Comparison of ENCODE assay signal across 41 mouse cellular contexts in genomic region chr4:98767134-98768133, GRCm38 (mm10). TPM values are rescaled to one million over a fixed set of nuclear protein-coding genes. Genes with fewer than 3 reads are reported as not detected.
A peak's percentile ranks its signal among the peaks of the same experiment; 100 is the strongest.
DNase-seq lines count a peak whose midpoint lies in the region; ATAC-seq and TF ChIP-seq lines count a peak whose summit lies in the region.
"Had no signal": no experiment of that assay in that cellular context is flagged by ENCODE, and none has a peak within 500 bp of the region (broad histone marks: within the 10 kb centered on the region; RNA-seq: fewer than 3 reads in every experiment).

No protein-coding gene starts in this region.

- H3K4me2 ChIP-seq in intestine, embryonic 14.5 days (ENCODE audit: low read length): no peak overlapping the region
- no peak overlapping the region for H3K4me2 ChIP-seq in intestine, postnatal 0 days (replicated peaks; ENCODE audit: low read depth)
- H3K4me2 ChIP-seq in kidney, embryonic 15.5 days: 0 out of 2 replicates have a peak overlapping the region, but pooled peaks have one; percentile 9
- H3K4me2 ChIP-seq in kidney, postnatal 0 days (ENCODE audit: low read length): no peak overlapping the region
- H3K4me2 ChIP-seq: embryonic facial prominence, embryonic 12.5 days; heart, embryonic 13.5 days; limb, embryonic 13.5 days; liver, embryonic 11.5 days; lung, embryonic 15.5 days; midbrain, embryonic 15.5 days had no signal

- 0 out of 2 replicates have a peak, but pooled peaks have one; percentile 40 for ATAC-seq in intestine, embryonic 14.5 days (replicated peaks; ENCODE audit: low FRiP score, low TSS enrichment, low read depth)
- no peak for ATAC-seq in intestine, postnatal 0 days
- ATAC-seq in kidney, embryonic 15.5 days (replicated peaks; ENCODE audit: low FRiP score): peak; percentile 68
- ATAC-seq in kidney, postnatal 0 days (replicated peaks; ENCODE audit: low FRiP score, low read depth): peak; percentile 61; the same call in 1 of the 2 replicates
- ATAC-seq: forebrain, embryonic 14.5 days; hindbrain, embryonic 16.5 days; midbrain, embryonic 15.5 days; Patski had no signal

- H3K36me3 ChIP-seq in intestine, embryonic 14.5 days (ENCODE audit: control insufficient read depth, insufficient read depth, low read length): peaks cover 5% of the 10 kb centered on the region
- H3K36me3 ChIP-seq in intestine, postnatal 0 days (ENCODE audit: control insufficient read depth, insufficient read depth): no peaks in the 10 kb centered on the region
- peaks cover 37% of the 10 kb centered on the region for H3K36me3 ChIP-seq in kidney, embryonic 15.5 days
- H3K36me3 ChIP-seq in kidney, postnatal 0 days (ENCODE audit: insufficient read depth, low read length): peaks cover 12% of the 10 kb centered on the region; the same call in 1 of the 2 replicates
- H3K36me3 ChIP-seq: midbrain, embryonic 10.5 days; midbrain, embryonic 15.5 days had no signal

- H3K27me3 ChIP-seq in intestine, embryonic 14.5 days (replicated peaks; ENCODE audit: control insufficient read depth, insufficient read depth, low read length): no peaks in the 10 kb centered on the region
- no peaks in the 10 kb centered on the region for H3K27me3 ChIP-seq in intestine, postnatal 0 days (replicated peaks; ENCODE audit: control insufficient read depth, insufficient read depth, low read length)
- no peaks in the 10 kb centered on the region for H3K27me3 ChIP-seq in kidney, embryonic 15.5 days
- H3K27me3 ChIP-seq in kidney, postnatal 0 days (ENCODE audit: insufficient read depth, low read length): no peaks in the 10 kb centered on the region
- H3K27me3 ChIP-seq: embryonic facial prominence, embryonic 12.5 days; heart, embryonic 13.5 days; limb, embryonic 13.5 days; lung, embryonic 15.5 days; midbrain, embryonic 15.5 days; Patski had no signal

- 60% methylated on average over 14 of the region's 14 CpGs for WGBS in intestine, embryonic 14.5 days
- WGBS in intestine, postnatal 0 days: 54% methylated on average over 14 of the region's 14 CpGs
- whole genome bisulfite sequencing in kidney, embryonic 15.5 days: 49% methylated on average over 14 of the region's 14 CpGs
- WGBS in kidney, postnatal 0 days: 50% methylated on average over 14 of the region's 14 CpGs

- intact Hi-C loops in left cerebral cortex, postnatal 14 days (cut with DNase I): no loop called here

- H3K27ac ChIP-seq in intestine, embryonic 14.5 days (ENCODE audit: low read depth): no peak overlapping the region
- H3K27ac ChIP-seq in intestine, postnatal 0 days (ENCODE audit: low read depth, low read length): no peak overlapping the region
- peak overlapping the region; percentile 54; the same call in 1 of the 2 replicates for H3K27ac ChIP-seq in kidney, embryonic 15.5 days
- H3K27ac ChIP-seq in kidney, postnatal 0 days: no peak overlapping the region; the same call in 1 of the 2 replicates
- H3K27ac ChIP-seq: embryonic facial prominence, embryonic 12.5 days; gastrocnemius, adult 2 months; heart, embryonic 13.5 days; limb, embryonic 13.5 days; lung, embryonic 15.5 days; midbrain, embryonic 10.5 days; midbrain, embryonic 15.5 days; stomach, postnatal 0 days had no signal

- H3K4me1 ChIP-seq in intestine, embryonic 14.5 days (replicated peaks; ENCODE audit: control insufficient read depth, insufficient read depth, low read length): 0 out of 2 replicates have a peak, but pooled peaks cover 3% of the 10 kb centered on the region
- no peaks in the 10 kb centered on the region for H3K4me1 ChIP-seq in intestine, postnatal 0 days (replicated peaks; ENCODE audit: control insufficient read depth, insufficient read depth, low read length)
- H3K4me1 ChIP-seq in kidney, embryonic 15.5 days: peaks cover 11% of the 10 kb centered on the region
- no peaks in the 10 kb centered on the region for H3K4me1 ChIP-seq in kidney, postnatal 0 days (replicated peaks; ENCODE audit: insufficient read depth, low read length)
- H3K4me1 ChIP-seq: embryonic facial prominence, embryonic 12.5 days; lung, embryonic 15.5 days; midbrain, embryonic 10.5 days; midbrain, embryonic 15.5 days had no signal

- no peak overlapping the region for H3K4me3 ChIP-seq in intestine, embryonic 14.5 days (ENCODE audit: low read depth, low read length)
- H3K4me3 ChIP-seq in intestine, postnatal 0 days (ENCODE audit: low read depth, low read length): no peak overlapping the region
- no peak overlapping the region for H3K4me3 ChIP-seq in kidney, embryonic 15.5 days (replicated peaks)
- no peak overlapping the region for H3K4me3 ChIP-seq in kidney, postnatal 0 days (replicated peaks; ENCODE audit: low read depth, low read length)
- H3K4me3 ChIP-seq: embryonic facial prominence, embryonic 12.5 days; gastrocnemius, adult 2 months; heart, embryonic 13.5 days; limb, embryonic 13.5 days; lung, embryonic 15.5 days; midbrain, embryonic 10.5 days; midbrain, embryonic 15.5 days had no signal

- no peak for TF ChIP-seq CTCF in intestine, postnatal 0 days (IDR thresholded peaks at IDR 0.05; ENCODE audit: low read depth)
- TF ChIP-seq CTCF in kidney, postnatal 0 days (IDR thresholded peaks at IDR 0.05; ENCODE audit: low read depth): no peak

- DNase-seq in intestine, embryonic 14.5 days (ENCODE audit: low spot score): no peak
- no peak for DNase-seq in kidney, adult 18-20 months
- DNase-seq in kidney, postnatal 0 days (ENCODE audit: low spot score): peak; percentile 53
- DNase-seq in left cerebral cortex, postnatal 14 days (ENCODE audit: low spot score in 2 of 2): no peak
- DNase-seq in cerebellum, postnatal 4 days (ENCODE audit: low spot score in 2 of 2): no peak
- DNase-seq: adrenal gland, postnatal 14 days; cerebellum, adult 11 months; cerebellum, adult 9-10 months; cerebellum, postnatal 36 days; embryo, embryonic 11 days; gastrocnemius, adult 2 months; gastrocnemius, postnatal 36 days; heart, adult 18-20 months; heart, postnatal 14 days; right cerebral cortex, adult 18-20 months; right cerebral cortex, postnatal 4 days; thymus, adult 18-20 months; thymus, postnatal 36 days had no signal

- no peak overlapping the region for H3K9ac ChIP-seq in intestine, embryonic 14.5 days (ENCODE audit: low read length)
- H3K9ac ChIP-seq in intestine, postnatal 0 days (ENCODE audit: low read depth, low read length): no peak overlapping the region
- H3K9ac ChIP-seq in kidney, embryonic 15.5 days: no peak overlapping the region
- H3K9ac ChIP-seq in kidney, postnatal 0 days (ENCODE audit: low read depth, low read length): no peak overlapping the region
- H3K9ac ChIP-seq: embryonic facial prominence, embryonic 12.5 days; heart, embryonic 13.5 days; limb, embryonic 13.5 days; lung, embryonic 15.5 days; midbrain, embryonic 15.5 days had no signal

- H3K9me3 ChIP-seq in intestine, embryonic 14.5 days (ENCODE audit: control insufficient read depth, low read length): peaks cover 4% of the 10 kb centered on the region; the same call in 1 of the 2 replicates
- H3K9me3 ChIP-seq in intestine, postnatal 0 days (ENCODE audit: control insufficient read depth): no peaks in the 10 kb centered on the region
- H3K9me3 ChIP-seq in kidney, embryonic 15.5 days (replicated peaks): 0 out of 2 replicates have a peak, but pooled peaks cover 3% of the 10 kb centered on the region
- H3K9me3 ChIP-seq in kidney, postnatal 0 days (replicated peaks; ENCODE audit: low read length): no peaks in the 10 kb centered on the region; the same call in 1 of the 2 replicates
- H3K9me3 ChIP-seq: embryonic facial prominence, embryonic 12.5 days; lung, embryonic 15.5 days; midbrain, embryonic 10.5 days; midbrain, embryonic 15.5 days had no signal

RNA-seq across cellular contexts. Expression of gene L1td1, which starts 40.9 kb away (rescaled TPM):
- polyA plus RNA-seq in intestine, embryonic 14.5 days (2014; fragmentation: Nextera tagmentation; extraction: Ambion mirVana): 0.60 and 0.74 TPM in 2 replicates
- polyA plus RNA-seq in intestine, postnatal 0 days (2015; fragmentation: Nextera tagmentation; extraction: Ambion mirVana): not detected in 2 replicates
- polyA plus RNA-seq in kidney, embryonic 15.5 days (2015; fragmentation: Nextera tagmentation; extraction: Ambion mirVana): 0.13 and 1.2 TPM in 2 replicates
- 0.18 and 0.24 TPM in 2 replicates for polyA plus RNA-seq in kidney, postnatal 0 days (2015; fragmentation: Nextera tagmentation; extraction: Ambion mirVana)
- under 1 TPM in 1 of 2 experiments, not detected in 1; 0.33 TPM for total RNA-seq in left cerebral cortex, postnatal 14 days (2021)
- total RNA-seq: adrenal gland, postnatal 14 days; gastrocnemius, adult 2 months; gastrocnemius, postnatal 36 days; heart, postnatal 14 days; left cerebral cortex, postnatal 10 days; megakaryocyte progenitor cell, adult 5-6 weeks; MEL; neutrophil, adult 5-6 weeks had no signal
- polyA plus RNA-seq: hindbrain, embryonic 16.5 days; large intestine, adult 2 months; liver, embryonic 16.5 days; midbrain, embryonic 15.5 days; neural tube, embryonic 11.5 days; Patski; spleen, adult 2 months; stomach, postnatal 0 days had no signal

RNA-seq across cellular contexts. Expression of gene Kank4, which starts 49.9 kb away (rescaled TPM):
- polyA plus RNA-seq in intestine, embryonic 14.5 days (2014; fragmentation: Nextera tagmentation; extraction: Ambion mirVana): 2.9 and 3.3 TPM in 2 replicates
- 0.31 and 0.34 TPM in 2 replicates for polyA plus RNA-seq in intestine, postnatal 0 days (2015; fragmentation: Nextera tagmentation; extraction: Ambion mirVana)
- 2.0 and 2.1 TPM in 2 replicates for polyA plus RNA-seq in kidney, embryonic 15.5 days (2015; fragmentation: Nextera tagmentation; extraction: Ambion mirVana)
- 2.3 and 2.7 TPM in 2 replicates for polyA plus RNA-seq in kidney, postnatal 0 days (2015; fragmentation: Nextera tagmentation; extraction: Ambion mirVana)
- total RNA-seq in left cerebral cortex, postnatal 14 days (2021): 1 to 10 TPM; 2.6 to 2.8 TPM
- total RNA-seq: MEL; neutrophil, adult 5-6 weeks had no signal
- polyA plus RNA-seq: Patski had no signal

RNA-seq across cellular contexts. Expression of gene I0C0044D17Rik, which starts 56.2 kb away (rescaled TPM):
- polyA plus RNA-seq in intestine, embryonic 14.5 days (2014; fragmentation: Nextera tagmentation; extraction: Ambion mirVana): not detected in 2 replicates
- polyA plus RNA-seq in intestine, postnatal 0 days (2015; fragmentation: Nextera tagmentation; extraction: Ambion mirVana): not detected in 2 replicates
- polyA plus RNA-seq in kidney, embryonic 15.5 days (2015; fragmentation: Nextera tagmentation; extraction: Ambion mirVana): not detected in 2 replicates
- polyA plus RNA-seq in kidney, postnatal 0 days (2015; fragmentation: Nextera tagmentation; extraction: Ambion mirVana): not detected in 2 replicates
- total RNA-seq in left cerebral cortex, postnatal 14 days (2021): not detected
- total RNA-seq: adrenal gland, postnatal 14 days; gastrocnemius, adult 2 months; gastrocnemius, postnatal 36 days; heart, adult 18-20 months; heart, postnatal 14 days; left cerebral cortex, postnatal 10 days; megakaryocyte progenitor cell, adult 5-6 weeks; MEL; neutrophil, adult 5-6 weeks had no signal
- polyA plus RNA-seq: embryonic facial prominence, embryonic 12.5 days; forebrain, embryonic 14.5 days; frontal cortex, adult 2 months; heart, embryonic 13.5 days; hindbrain, embryonic 11.5 days; hindbrain, embryonic 16.5 days; large intestine, adult 2 months; limb, embryonic 13.5 days; liver, embryonic 11.5 days; liver, embryonic 16.5 days; lung, embryonic 15.5 days; midbrain, embryonic 10.5 days; midbrain, embryonic 15.5 days; neural tube, embryonic 11.5 days; Patski; spleen, adult 2 months; stomach, postnatal 0 days had no signal
